Mouse (Mus musculus) G1E (cell line): Measurements from ENCODE around the gene Calr. TPM values are rescaled to one million over a fixed set of nuclear protein-coding genes. Genes with fewer than 3 reads are reported as not detected.
"Not testable (repeated sequence)": the region's sequence is repeated elsewhere in the genome, so short reads cannot be mapped to it uniquely, and the experiment has no call there.

ENCODE experiments used
- ATAC-seq: 2 replicates; pipeline ENCODE4 v1.8.0; 2016; ENCODE audit warnings: mild to moderate bottlenecking; ENCODE audit not compliant: insufficient number of reproducible peaks, poor library complexity, low FRiP score, severe bottlenecking; ENCODE audit errors: extremely low read depth
- DNase-seq: peaks from one replicate; pipeline ENCODE4 v3.0.0; 2012; ENCODE audit warnings: low spot score
- H3K27me3 ChIP-seq: 2 replicates; pipeline ENCODE4 v1.6.1; 2012; ENCODE audit warnings: mild to moderate bottlenecking, low read length, inconsistent platforms; ENCODE audit not compliant: insufficient read depth
- H3K36me3 ChIP-seq: replicated peaks from 2 replicates; pipeline ENCODE3; 2012; ENCODE audit warnings: mild to moderate bottlenecking, inconsistent platforms
- H3K4me1 ChIP-seq: 2 replicates; pipeline ENCODE4 v1.6.1; 2012; ENCODE audit warnings: low read depth, low read length, inconsistent platforms, mixed read lengths; ENCODE audit not compliant: insufficient read depth
- H3K4me3 ChIP-seq: 2 replicates; pipeline ENCODE4 v1.5.1; 2012; ENCODE audit warnings: low read depth, mild to moderate bottlenecking, inconsistent platforms, low read length, moderate library complexity, mixed read lengths
- H3K9me3 ChIP-seq: replicated peaks from 2 replicates; pipeline ENCODE4 v1.6.1; 2012; ENCODE audit warnings: inconsistent platforms
- CTCF ChIP-seq: IDR thresholded peaks from 2 replicates; pipeline ENCODE4 v1.5.1; 2012; ENCODE audit warnings: low read depth, low read length, inconsistent platforms, mixed read lengths
- GATA1 ChIP-seq: IDR thresholded peaks from 2 replicates; pipeline ENCODE4 v1.6.1; 2012; ENCODE audit warnings: borderline replicate concordance, low read length, inconsistent platforms, mixed read lengths
- GATA2 ChIP-seq: IDR thresholded peaks from 2 replicates; pipeline ENCODE4 v1.6.1; 2012; ENCODE audit warnings: low read depth, low read length, inconsistent platforms, borderline replicate concordance
- POLR2AphosphoS5 ChIP-seq: IDR thresholded peaks from 2 replicates; pipeline ENCODE4 v1.6.1; 2012; ENCODE audit warnings: low read depth, low read length, inconsistent platforms; ENCODE audit not compliant: insufficient replicate concordance
- TAL1 ChIP-seq: conservative IDR thresholded peaks from 2 replicates; pipeline ENCODE4 v1.6.1; 2012; ENCODE audit warnings: low read depth, low read length, inconsistent platforms, mixed read lengths
- polyA plus RNA-seq: library from polyadenylated mRNA; stranded (reverse); fragments of >175 nt; gene quantifications from 2 replicates; pipeline ENCODE4 v1.2.3, GENCODE M21; 2012
- total RNA-seq, 2 experiments: library from RNA; stranded (forward) in 1 of 2; stranded (reverse) in 1 of 2; fragments of 200-1000 nt in 1 of 2; fragments of >200 nt in 1 of 2; fragmentation: Nextera tagmentation in 1 of 2; gene quantifications; 2 replicates each; pipeline ENCODE4 v1.2.3; 2014 to 2017

Calr gene
- total and polyA plus RNA-seq, 3 experiments: 253 to 954 (median 435) TPM

GRCm38 (mm10) chr8:84834002-84834865, 12.5 kb downstream of the Calr start:
- Histone ChIP-seq H3K27me3 (no peaks in the 10 kb centered on the region), H3K9me3 (no peaks in the 10 kb centered on the region), H3K36me3 (peaks cover 66% of the 10 kb centered on the region), H3K4me3 (no peak overlapping the region; the same call in 1 of the 2 replicates), H3K4me1 (peaks cover 72% of the 10 kb centered on the region)
- no peak for ATAC-seq
- DNase-seq: no peak
- TF ChIP-seq POLR2AphosphoS5: no peak
- TF ChIP-seq CTCF: no peak
- no peak for TF ChIP-seq GATA2
- TF ChIP-seq GATA1: no peak
- TF ChIP-seq TAL1: no peak

- DNase-seq (no peak), ATAC-seq (no peak)
- Histone ChIP-seq H3K27me3 (no peaks in the 10 kb centered on the region), H3K36me3 (peaks cover 59% of the 10 kb centered on the region), H3K9me3 (no peaks in the 10 kb centered on the region), H3K4me1 (peaks cover 60% of the 10 kb centered on the region), H3K4me3 (peak overlapping the region; percentile 98)
- TF ChIP-seq POLR2AphosphoS5 (no peak), TAL1 (no peak), GATA2 (no peak), GATA1 (no peak), CTCF (no peak)
Measured at GRCm38 (mm10) chr8:84832759-84833742, 13.7 kb downstream of the Calr start.

- TF ChIP-seq TAL1 (no peak), GATA1 (no peak), POLR2AphosphoS5 (0 out of 2 replicates have a peak, but pooled peaks have one; percentile 46), CTCF (no peak), GATA2 (no peak)
- Histone ChIP-seq H3K4me1 (peaks cover 51% of the 10 kb centered on the region), H3K36me3 (peaks cover 50% of the 10 kb centered on the region), H3K9me3 (no peaks in the 10 kb centered on the region), H3K4me3 (peak overlapping the region; percentile 98), H3K27me3 (no peaks in the 10 kb centered on the region)
- DNase-seq: peak; percentile 57
- ATAC-seq: peak; percentile 28; the same call in 1 of the 2 replicates
Measured at GRCm38 (mm10) chr8:84832034-84832717, 14.6 kb downstream of the Calr start.

- ATAC-seq: no peak
- Histone ChIP-seq H3K27me3 (no peaks in the 10 kb centered on the region), H3K9me3 (no peaks in the 10 kb centered on the region), H3K4me1 (peaks cover 48% of the 10 kb centered on the region), H3K36me3 (peaks cover 43% of the 10 kb centered on the region), H3K4me3 (peak within 1 kb of the TSS; percentile 98)
- TF ChIP-seq CTCF (peak; percentile 40; the same call in 1 of the 2 replicates), TAL1 (no peak)
- DNase-seq: no peak
Measured at GRCm38 (mm10) chr8:84831490-84831889, 15.2 kb downstream of the Calr start, which contains the start of gene Gadd45gip1. Gadd45gip1 (plus strand) TSS chr8:84831522.

GRCm38 (mm10) chr8:84826518-84826917, 20.2 kb downstream of the Calr start:
- not testable (repeated sequence) for DNase-seq, H3K4me3 ChIP-seq, H3K9me3 ChIP-seq, ATAC-seq, H3K27me3 ChIP-seq
- H3K36me3 ChIP-seq: peaks cover 15% of the 10 kb centered on the region
- peaks cover 38% of the 10 kb centered on the region for H3K4me1 ChIP-seq

- DNase-seq (no peak), ATAC-seq (no peak)
- no peak for TF ChIP-seq POLR2AphosphoS5
- TF ChIP-seq GATA1: no peak
- Histone ChIP-seq H3K36me3 (peaks cover 15% of the 10 kb centered on the region), H3K9me3 (no peaks in the 10 kb centered on the region), H3K4me3 (no peak overlapping the region), H3K4me1 (peaks cover 38% of the 10 kb centered on the region), H3K27me3 (no peaks in the 10 kb centered on the region)
Measured at GRCm38 (mm10) chr8:84825636-84826035, 21.1 kb downstream of the Calr start.
